Mouse (Mus musculus): ENCODE results near the gene Kif3a. TPM values are rescaled to one million over a fixed set of nuclear protein-coding genes. Genes with fewer than 3 reads are reported as not detected.

Gene Kif3a
- polyA plus RNA-seq, 1 experiment from 2014 or later: 77.5 TPM

GRCm38 (mm10) chr11:53585510-53585909, 18.3 kb downstream of the Kif3a start:
- ATAC-seq (ENCODE audit: insufficient number of reproducible peaks, insufficient read depth, low FRiP score, low read depth): no peak
- Histone ChIP-seq H3K9me3 (ENCODE audit: control insufficient read depth, low read depth, low read length) (no peaks in the 10 kb centered on the region), H3K4me1 (ENCODE audit: control insufficient read depth, insufficient read depth, low read length) (no peaks in the 10 kb centered on the region), H3K36me3 (ENCODE audit: control insufficient read depth, insufficient read depth, low read length) (peaks cover 19% of the 10 kb centered on the region; the same call in 1 of the 2 replicates), H3K4me2 (replicated peaks; ENCODE audit: low read depth, low read length) (no peak overlapping the region), H3K9ac (replicated peaks; ENCODE audit: low read depth, low read length) (no peak overlapping the region), H3K27me3 (ENCODE audit: control insufficient read depth, insufficient read depth, low read length) (no peaks in the 10 kb centered on the region), H3K27ac (ENCODE audit: low read length) (no peak overlapping the region), H3K4me3 (ENCODE audit: low read depth, low read length) (no peak overlapping the region)
- 95% methylated on average over 6 of the region's 6 CpGs for WGBS

- WGBS: 79% methylated on average over 8 of the region's 8 CpGs
- Histone ChIP-seq H3K36me3 (ENCODE audit: control insufficient read depth, insufficient read depth, low read length) (peaks cover 29% of the 10 kb centered on the region), H3K9me3 (ENCODE audit: control insufficient read depth, low read depth, low read length) (no peaks in the 10 kb centered on the region)
Observed at GRCm38 (mm10) chr11:53588279-53588678, 21.1 kb downstream of the Kif3a start.

GRCm38 (mm10) chr11:53590368-53590768, 23.2 kb downstream of the Kif3a start:
- Histone ChIP-seq H3K4me2 (replicated peaks; ENCODE audit: low read depth, low read length) (no peak overlapping the region), H3K9ac (replicated peaks; ENCODE audit: low read depth, low read length) (no peak overlapping the region), H3K4me1 (ENCODE audit: control insufficient read depth, insufficient read depth, low read length) (no peaks in the 10 kb centered on the region), H3K36me3 (ENCODE audit: control insufficient read depth, insufficient read depth, low read length) (peaks cover 30% of the 10 kb centered on the region), H3K9me3 (ENCODE audit: control insufficient read depth, low read depth, low read length) (no peaks in the 10 kb centered on the region), H3K27me3 (ENCODE audit: control insufficient read depth, insufficient read depth, low read length) (no peaks in the 10 kb centered on the region), H3K4me3 (ENCODE audit: low read depth, low read length) (no peak overlapping the region), H3K27ac (ENCODE audit: low read length) (no peak overlapping the region)
- ATAC-seq (ENCODE audit: insufficient number of reproducible peaks, insufficient read depth, low FRiP score, low read depth): no peak
- WGBS: 43% methylated on average over 15 of the region's 15 CpGs

More at GRCm38 (mm10) chr11:53588279-53588678, 21.1 kb downstream of the Kif3a start:
- no peak overlapping the region for H3K4me2 ChIP-seq (replicated peaks; ENCODE audit: low read depth, low read length)
- no peak overlapping the region for H3K4me3 ChIP-seq (ENCODE audit: low read depth, low read length)
- ATAC-seq (ENCODE audit: insufficient number of reproducible peaks, insufficient read depth, low FRiP score, low read depth): no peak
- no peak overlapping the region for H3K27ac ChIP-seq (ENCODE audit: low read length)
- H3K27me3 ChIP-seq (ENCODE audit: control insufficient read depth, insufficient read depth, low read length): no peaks in the 10 kb centered on the region
- no peaks in the 10 kb centered on the region for H3K4me1 ChIP-seq (ENCODE audit: control insufficient read depth, insufficient read depth, low read length)
- H3K9ac ChIP-seq (replicated peaks; ENCODE audit: low read depth, low read length): no peak overlapping the region

GRCm38 (mm10) chr11:53591116-53591515, 23.9 kb downstream of the Kif3a start:
- Histone ChIP-seq H3K27me3 (ENCODE audit: control insufficient read depth, insufficient read depth, low read length) (no peaks in the 10 kb centered on the region), H3K27ac (ENCODE audit: low read length) (no peak overlapping the region), H3K9ac (replicated peaks; ENCODE audit: low read depth, low read length) (no peak overlapping the region), H3K4me3 (ENCODE audit: low read depth, low read length) (no peak overlapping the region), H3K36me3 (ENCODE audit: control insufficient read depth, insufficient read depth, low read length) (peaks cover 30% of the 10 kb centered on the region), H3K4me2 (replicated peaks; ENCODE audit: low read depth, low read length) (no peak overlapping the region), H3K9me3 (ENCODE audit: control insufficient read depth, low read depth, low read length) (no peaks in the 10 kb centered on the region), H3K4me1 (ENCODE audit: control insufficient read depth, insufficient read depth, low read length) (no peaks in the 10 kb centered on the region)
- 88% methylated on average over 5 of the region's 5 CpGs for WGBS
- no peak for ATAC-seq (ENCODE audit: insufficient number of reproducible peaks, insufficient read depth, low FRiP score, low read depth)

- no peak for ATAC-seq (ENCODE audit: insufficient number of reproducible peaks, insufficient read depth, low FRiP score, low read depth)
- Histone ChIP-seq H3K36me3 (ENCODE audit: control insufficient read depth, insufficient read depth, low read length) (peaks cover 14% of the 10 kb centered on the region), H3K27me3 (ENCODE audit: control insufficient read depth, insufficient read depth, low read length) (no peaks in the 10 kb centered on the region), H3K4me2 (replicated peaks; ENCODE audit: low read depth, low read length) (no peak overlapping the region), H3K27ac (ENCODE audit: low read length) (no peak overlapping the region), H3K4me1 (ENCODE audit: control insufficient read depth, insufficient read depth, low read length) (no peaks in the 10 kb centered on the region), H3K9ac (replicated peaks; ENCODE audit: low read depth, low read length) (no peak overlapping the region), H3K4me3 (ENCODE audit: low read depth, low read length) (no peak overlapping the region), H3K9me3 (ENCODE audit: control insufficient read depth, low read depth, low read length) (no peaks in the 10 kb centered on the region)
- WGBS: 93% methylated on average over 3 of the region's 3 CpGs
Observed at GRCm38 (mm10) chr11:53604983-53605382, 37.8 kb downstream of the Kif3a start.

- peaks cover 11% of the 10 kb centered on the region for H3K36me3 ChIP-seq (ENCODE audit: control insufficient read depth, insufficient read depth, low read length)
- no peaks in the 10 kb centered on the region for H3K9me3 ChIP-seq (ENCODE audit: control insufficient read depth, low read depth, low read length)
- H3K4me2 ChIP-seq (replicated peaks; ENCODE audit: low read depth, low read length): no peak overlapping the region
- H3K4me1 ChIP-seq (ENCODE audit: control insufficient read depth, insufficient read depth, low read length): no peaks in the 10 kb centered on the region
- no peak for ATAC-seq (ENCODE audit: insufficient number of reproducible peaks, insufficient read depth, low FRiP score, low read depth)
- WGBS: 13% methylated on average over 12 of the region's 12 CpGs
- no peaks in the 10 kb centered on the region for H3K27me3 ChIP-seq (ENCODE audit: control insufficient read depth, insufficient read depth, low read length)
- H3K9ac ChIP-seq (replicated peaks; ENCODE audit: low read depth, low read length): no peak overlapping the region
- H3K27ac ChIP-seq (ENCODE audit: low read length): no peak overlapping the region
- no peak overlapping the region for H3K4me3 ChIP-seq (ENCODE audit: low read depth, low read length)
Observed at GRCm38 (mm10) chr11:53605609-53606008, 38.4 kb downstream of the Kif3a start.

GRCm38 (mm10) chr11:53609231-53609630, 42.1 kb downstream of the Kif3a start:
- ATAC-seq (ENCODE audit: insufficient number of reproducible peaks, insufficient read depth, low FRiP score, low read depth): no peak
- no peak overlapping the region for H3K4me3 ChIP-seq (ENCODE audit: low read depth, low read length)
- H3K36me3 ChIP-seq (ENCODE audit: control insufficient read depth, insufficient read depth, low read length): no peaks in the 10 kb centered on the region
- H3K9me3 ChIP-seq (ENCODE audit: control insufficient read depth, low read depth, low read length): no peaks in the 10 kb centered on the region
- WGBS: 80% methylated on average over 6 of the region's 6 CpGs
- no peaks in the 10 kb centered on the region for H3K4me1 ChIP-seq (ENCODE audit: control insufficient read depth, insufficient read depth, low read length)
- no peak overlapping the region for H3K9ac ChIP-seq (replicated peaks; ENCODE audit: low read depth, low read length)
- no peak overlapping the region for H3K27ac ChIP-seq (ENCODE audit: low read length)
- no peaks in the 10 kb centered on the region for H3K27me3 ChIP-seq (ENCODE audit: control insufficient read depth, insufficient read depth, low read length)
- no peak overlapping the region for H3K4me2 ChIP-seq (replicated peaks; ENCODE audit: low read depth, low read length)

GRCm38 (mm10) chr11:53609672-53610071, 42.5 kb downstream of the Kif3a start:
- H3K4me3 ChIP-seq (ENCODE audit: low read depth, low read length): no peak overlapping the region
- H3K27ac ChIP-seq (ENCODE audit: low read length): no peak overlapping the region
- no peaks in the 10 kb centered on the region for H3K4me1 ChIP-seq (ENCODE audit: control insufficient read depth, insufficient read depth, low read length)
- no peak overlapping the region for H3K4me2 ChIP-seq (replicated peaks; ENCODE audit: low read depth, low read length)
- 92% methylated on average over 3 of the region's 3 CpGs for WGBS
- H3K9ac ChIP-seq (replicated peaks; ENCODE audit: low read depth, low read length): no peak overlapping the region
- no peaks in the 10 kb centered on the region for H3K9me3 ChIP-seq (ENCODE audit: control insufficient read depth, low read depth, low read length)
- no peaks in the 10 kb centered on the region for H3K27me3 ChIP-seq (ENCODE audit: control insufficient read depth, insufficient read depth, low read length)
- no peak for ATAC-seq (ENCODE audit: insufficient number of reproducible peaks, insufficient read depth, low FRiP score, low read depth)
- H3K36me3 ChIP-seq (ENCODE audit: control insufficient read depth, insufficient read depth, low read length): no peaks in the 10 kb centered on the region

GRCm38 (mm10) chr11:53615172-53615571, 48.0 kb downstream of the Kif3a start:
- Histone ChIP-seq H3K4me1 (ENCODE audit: control insufficient read depth, insufficient read depth, low read length) (no peaks in the 10 kb centered on the region), H3K9me3 (ENCODE audit: control insufficient read depth, low read depth, low read length) (no peaks in the 10 kb centered on the region), H3K9ac (replicated peaks; ENCODE audit: low read depth, low read length) (no peak overlapping the region), H3K4me2 (replicated peaks; ENCODE audit: low read depth, low read length) (no peak overlapping the region), H3K4me3 (ENCODE audit: low read depth, low read length) (no peak overlapping the region), H3K27ac (ENCODE audit: low read length) (no peak overlapping the region), H3K27me3 (ENCODE audit: control insufficient read depth, insufficient read depth, low read length) (no peaks in the 10 kb centered on the region), H3K36me3 (ENCODE audit: control insufficient read depth, insufficient read depth, low read length) (no peaks in the 10 kb centered on the region)
- WGBS: 69% methylated on average over 6 of the region's 6 CpGs
- no peak for ATAC-seq (ENCODE audit: insufficient number of reproducible peaks, insufficient read depth, low FRiP score, low read depth)

Measured in stomach, embryonic 14.5 days (tissue).